Mouse (Mus musculus) gastrocnemius, postnatal 10 days (tissue): Measurements from ENCODE around the gene Zfp454. TPM values are rescaled to one million over a fixed set of nuclear protein-coding genes. Genes with fewer than 3 reads are reported as not detected.
A peak's percentile ranks its signal among the peaks of the same experiment; 100 is the strongest.

Source experiments
- DNase-seq: peaks from one replicate; pipeline ENCODE4 v3.0.0; 2021; ENCODE audit warnings: mixed read lengths
- long read RNA-seq, 2 experiments: library from polyadenylated mRNA; stranded (forward); transcript quantifications; one replicate each; pipeline ENCODE4 v2.0.0; 2021
- total RNA-seq, 2 experiments: library from RNA; stranded (reverse); gene quantifications; 2 replicates each; pipeline ENCODE4 v1.2.3; 2021

The Zfp454 gene
- total RNA-seq: 1 to 10 TPM; 1.9 to 2.2 TPM
- long read RNA-seq, experiment 1, partial matches to known transcripts: 0 of 2 reads
- long read RNA-seq, experiment 1, other reads (novel, unspliced or antisense): 2 of 2 reads
- long read RNA-seq, experiment 2, partial matches to known transcripts: 0 of 3 reads
- long read RNA-seq, experiment 2, other reads (novel, unspliced or antisense): 0 of 3 reads

GRCm38 (mm10) chr11:50887390-50888128 lies at the start of gene Zfp454:
Zfp454 (minus strand) TSS chr11:50887651.
- DNase-seq: peak; percentile 81

GRCm38 (mm10) chr11:50932040-50932439 lies 44.6 kb upstream of the Zfp454 start:
- no peak for DNase-seq

GRCm38 (mm10) chr11:50931451-50931866 lies 44.0 kb upstream of the Zfp454 start, which contains the start of gene Zfp354b:
Zfp354b (minus strand) TSS chr11:50931633.
- DNase-seq: peak; percentile 68

GRCm38 (mm10) chr11:50931021-50931420 lies 43.6 kb upstream of the Zfp454 start:
- DNase-seq: no peak

GRCm38 (mm10) chr11:50930469-50931014 lies 43.1 kb upstream of the Zfp454 start:
- no peak for DNase-seq

GRCm38 (mm10) chr11:50915671-50916320 lies 28.3 kb upstream of the Zfp454 start, which contains the start of gene Zfp2:
Zfp2 (minus strand) TSS chr11:50916165.
- peak; percentile 93 for DNase-seq

GRCm38 (mm10) chr11:50914461-50914860 lies 27.0 kb upstream of the Zfp454 start:
- no peak for DNase-seq

- DNase-seq: no peak
Observed at GRCm38 (mm10) chr11:50913301-50913700, 25.9 kb upstream of the Zfp454 start.

GRCm38 (mm10) chr11:50908136-50908535 lies 20.7 kb upstream of the Zfp454 start:
- no peak for DNase-seq

GRCm38 (mm10) chr11:50897359-50897758 lies 9.9 kb upstream of the Zfp454 start:
- DNase-seq: no peak

GRCm38 (mm10) chr11:50892441-50892840 lies 5.0 kb upstream of the Zfp454 start:
- DNase-seq: no peak

- DNase-seq: peak; percentile 18
Observed at GRCm38 (mm10) chr11:50886933-50887293, 538 bp downstream of the Zfp454 start.

GRCm38 (mm10) chr11:50886231-50886932 lies 1.1 kb downstream of the Zfp454 start:
- peak; percentile 24 for DNase-seq

- no peak for DNase-seq
Observed at GRCm38 (mm10) chr11:50883756-50884155, 3.7 kb downstream of the Zfp454 start.

- no peak for DNase-seq
Observed at GRCm38 (mm10) chr11:50878641-50879040, 8.8 kb downstream of the Zfp454 start.

- peak; percentile 18 for DNase-seq
Observed at GRCm38 (mm10) chr11:50850989-50851601, 36.4 kb downstream of the Zfp454 start.

GRCm38 (mm10) chr11:50850177-50850735 lies 37.2 kb downstream of the Zfp454 start, which contains the start of gene Grm6:
Grm6 (plus strand) TSS chr11:50850685.
- no peak for DNase-seq

GRCm38 (mm10) chr11:50849310-50849709 lies 38.1 kb downstream of the Zfp454 start:
- DNase-seq: no peak

GRCm38 (mm10) chr11:50848520-50849137 lies 38.8 kb downstream of the Zfp454 start:
- no peak for DNase-seq

- DNase-seq: no peak
Observed at GRCm38 (mm10) chr11:50847047-50847446, 40.4 kb downstream of the Zfp454 start.

GRCm38 (mm10) chr11:50845951-50846350 lies 41.5 kb downstream of the Zfp454 start:
- no peak for DNase-seq
